Mouse (Mus musculus): ENCODE data around the gene Nsa2. TPM values are rescaled to one million over a fixed set of nuclear protein-coding genes. Genes with fewer than 3 reads are reported as not detected.

The Nsa2 gene
- polyA plus RNA-seq (2015; fragmentation: Nextera tagmentation; extraction: Ambion mirVana), result 38.2 and 43.6 TPM in 2 replicates

GRCm38 (mm10) chr13:97137466-97138400 lies at the start of gene Nsa2, which contains the start of gene Gfm2:
Gene Nsa2, minus strand, starts transcription at chr13:97137937.
Gene Gfm2, plus strand, starts transcription at chr13:97137937.
- Histone ChIP-seq H3K4me3 (replicated peaks) (peak within 1 kb of the TSS; percentile 76), H3K36me3 (peaks cover 33% of the 10 kb centered on the region), H3K9ac (peak within 1 kb of the TSS; percentile 85), H3K4me2 (peak within 1 kb of the TSS; percentile 68), H3K9me3 (replicated peaks) (no peaks in the 10 kb centered on the region), H3K4me1 (replicated peaks) (peaks cover 16% of the 10 kb centered on the region), H3K27me3 (no peaks in the 10 kb centered on the region), H3K27ac (peak within 1 kb of the TSS; percentile 83)
- ATAC-seq (ENCODE audit: low read depth) (peak; percentile 99), DNase-seq (peak; percentile 88)
- WGBS (ENCODE audit: insufficient replicate concordance), result under 1% methylated on average over 57 of the region's 57 CpGs

- Histone ChIP-seq H3K9me3 (replicated peaks) (no peaks in the 10 kb centered on the region), H3K9ac (no peak overlapping the region), H3K27ac (no peak overlapping the region), H3K4me1 (replicated peaks) (no peaks in the 10 kb centered on the region), H3K27me3 (no peaks in the 10 kb centered on the region), H3K36me3 (0 out of 2 replicates have a peak, but pooled peaks cover 4% of the 10 kb centered on the region), H3K4me3 (replicated peaks) (no peak overlapping the region), H3K4me2 (no peak overlapping the region)
- WGBS (ENCODE audit: insufficient replicate concordance), result 71% methylated on average over 4 of the region's 4 CpGs
- DNase-seq (no peak), ATAC-seq (ENCODE audit: low read depth) (no peak)
These were observed 48.6 kb upstream of the Nsa2 start for GRCm38 (mm10) chr13:97186346-97186745.

GRCm38 (mm10) chr13:97184656-97185055 lies 46.9 kb upstream of the Nsa2 start:
- Histone ChIP-seq H3K27ac (no peak overlapping the region), H3K4me1 (replicated peaks) (no peaks in the 10 kb centered on the region), H3K27me3 (no peaks in the 10 kb centered on the region), H3K4me2 (no peak overlapping the region), H3K4me3 (replicated peaks) (no peak overlapping the region), H3K9ac (no peak overlapping the region), H3K36me3 (peaks cover 15% of the 10 kb centered on the region), H3K9me3 (replicated peaks) (no peaks in the 10 kb centered on the region)
- ATAC-seq (ENCODE audit: low read depth), result no peak
- WGBS (ENCODE audit: insufficient replicate concordance), result 61% methylated on average over 5 of the region's 5 CpGs
- no peak for DNase-seq

GRCm38 (mm10) chr13:97184168-97184567 lies 46.4 kb upstream of the Nsa2 start:
- peaks cover 20% of the 10 kb centered on the region for H3K36me3 ChIP-seq
- no peak overlapping the region for H3K4me3 ChIP-seq (replicated peaks)
- H3K4me1 ChIP-seq (replicated peaks), result no peaks in the 10 kb centered on the region
- no peak overlapping the region for H3K9ac ChIP-seq
- no peak overlapping the region for H3K27ac ChIP-seq
- H3K27me3 ChIP-seq, result no peaks in the 10 kb centered on the region
- no peak for DNase-seq
- H3K9me3 ChIP-seq (replicated peaks), result no peaks in the 10 kb centered on the region
- H3K4me2 ChIP-seq, result no peak overlapping the region
- WGBS (ENCODE audit: insufficient replicate concordance), result 75% methylated on average over 2 of the region's 2 CpGs
- ATAC-seq (ENCODE audit: low read depth), result no peak

- 72% methylated on average over 4 of the region's 4 CpGs for WGBS (ENCODE audit: insufficient replicate concordance)
These were observed 45.1 kb upstream of the Nsa2 start for GRCm38 (mm10) chr13:97182821-97183220.

GRCm38 (mm10) chr13:97180113-97180828 lies 42.5 kb upstream of the Nsa2 start:
- H3K36me3 ChIP-seq, result peaks cover 54% of the 10 kb centered on the region
- ATAC-seq (ENCODE audit: low read depth) (no peak), DNase-seq (no peak)
- no peaks in the 10 kb centered on the region for H3K4me1 ChIP-seq (replicated peaks)
- 74% methylated on average over 6 of the region's 6 CpGs for WGBS (ENCODE audit: insufficient replicate concordance)
- no peak overlapping the region for H3K9ac ChIP-seq
- no peak overlapping the region for H3K4me3 ChIP-seq (replicated peaks)
- H3K27me3 ChIP-seq, result no peaks in the 10 kb centered on the region
- H3K9me3 ChIP-seq (replicated peaks), result no peaks in the 10 kb centered on the region
- H3K4me2 ChIP-seq, result no peak overlapping the region
- no peak overlapping the region for H3K27ac ChIP-seq

More at GRCm38 (mm10) chr13:97182821-97183220, 45.1 kb upstream of the Nsa2 start:
- Histone ChIP-seq H3K4me1 (replicated peaks) (no peaks in the 10 kb centered on the region), H3K9me3 (replicated peaks) (no peaks in the 10 kb centered on the region), H3K27me3 (no peaks in the 10 kb centered on the region), H3K27ac (no peak overlapping the region), H3K4me2 (no peak overlapping the region), H3K36me3 (peaks cover 32% of the 10 kb centered on the region), H3K4me3 (replicated peaks) (no peak overlapping the region), H3K9ac (no peak overlapping the region)
- DNase-seq (no peak), ATAC-seq (ENCODE audit: low read depth) (no peak)

GRCm38 (mm10) chr13:97178943-97179342 lies 41.2 kb upstream of the Nsa2 start:
- Histone ChIP-seq H3K9ac (no peak overlapping the region), H3K27ac (no peak overlapping the region), H3K27me3 (no peaks in the 10 kb centered on the region), H3K36me3 (peaks cover 67% of the 10 kb centered on the region), H3K4me2 (no peak overlapping the region), H3K4me3 (replicated peaks) (no peak overlapping the region), H3K4me1 (replicated peaks) (no peaks in the 10 kb centered on the region), H3K9me3 (replicated peaks) (no peaks in the 10 kb centered on the region)
- ATAC-seq (ENCODE audit: low read depth), result no peak
- WGBS (ENCODE audit: insufficient replicate concordance), result 79% methylated on average over 7 of the region's 7 CpGs
- no peak for DNase-seq

GRCm38 (mm10) chr13:97176731-97177130 lies 39.0 kb upstream of the Nsa2 start:
- Histone ChIP-seq H3K4me2 (no peak overlapping the region), H3K4me3 (replicated peaks) (no peak overlapping the region), H3K36me3 (peaks cover 83% of the 10 kb centered on the region), H3K27me3 (no peaks in the 10 kb centered on the region), H3K4me1 (replicated peaks) (no peaks in the 10 kb centered on the region), H3K9ac (no peak overlapping the region), H3K27ac (no peak overlapping the region), H3K9me3 (replicated peaks) (no peaks in the 10 kb centered on the region)
- WGBS (ENCODE audit: insufficient replicate concordance), result 79% methylated on average over 5 of the region's 5 CpGs
- ATAC-seq (ENCODE audit: low read depth) (no peak), DNase-seq (no peak)

- Histone ChIP-seq H3K36me3 (peaks cover 89% of the 10 kb centered on the region), H3K27ac (no peak overlapping the region), H3K4me1 (replicated peaks) (no peaks in the 10 kb centered on the region), H3K27me3 (no peaks in the 10 kb centered on the region), H3K4me2 (no peak overlapping the region), H3K9me3 (replicated peaks) (no peaks in the 10 kb centered on the region), H3K4me3 (replicated peaks) (no peak overlapping the region), H3K9ac (no peak overlapping the region)
- 76% methylated on average over 10 of the region's 10 CpGs for WGBS (ENCODE audit: insufficient replicate concordance)
- ATAC-seq (ENCODE audit: low read depth) (no peak), DNase-seq (no peak)
These were observed 38.0 kb upstream of the Nsa2 start for GRCm38 (mm10) chr13:97175520-97176264.

- peaks cover 56% of the 10 kb centered on the region for H3K36me3 ChIP-seq
- WGBS (ENCODE audit: insufficient replicate concordance), result 55% methylated on average over 4 of the region's 4 CpGs
- no peaks in the 10 kb centered on the region; the same call in 1 of the 2 replicates for H3K4me1 ChIP-seq (replicated peaks)
- no peaks in the 10 kb centered on the region for H3K9me3 ChIP-seq (replicated peaks)
- H3K4me3 ChIP-seq (replicated peaks), result no peak overlapping the region
- H3K27ac ChIP-seq, result no peak overlapping the region
- H3K4me2 ChIP-seq, result no peak overlapping the region
- H3K9ac ChIP-seq, result no peak overlapping the region
- ATAC-seq (ENCODE audit: low read depth) (no peak; the same call in 1 of the 2 replicates), DNase-seq (peak; percentile 32)
- H3K27me3 ChIP-seq, result no peaks in the 10 kb centered on the region
These were observed 8.1 kb upstream of the Nsa2 start for GRCm38 (mm10) chr13:97145834-97146233.

- no peaks in the 10 kb centered on the region for H3K27me3 ChIP-seq
- H3K36me3 ChIP-seq, result peaks cover 28% of the 10 kb centered on the region
- WGBS (ENCODE audit: insufficient replicate concordance), result 77% methylated on average over 7 of the region's 7 CpGs
- H3K4me3 ChIP-seq (replicated peaks), result no peak overlapping the region
- DNase-seq (no peak), ATAC-seq (ENCODE audit: low read depth) (no peak)
- H3K27ac ChIP-seq, result no peak overlapping the region
- H3K9me3 ChIP-seq (replicated peaks), result no peaks in the 10 kb centered on the region
- no peak overlapping the region for H3K9ac ChIP-seq
- peaks cover 10% of the 10 kb centered on the region for H3K4me1 ChIP-seq (replicated peaks)
- no peak overlapping the region for H3K4me2 ChIP-seq
These were observed 4.6 kb upstream of the Nsa2 start for GRCm38 (mm10) chr13:97142321-97142720.
